Mouse (Mus musculus): ENCODE data around the gene Ccdc182. TPM values are rescaled to one million over a fixed set of nuclear protein-coding genes. Genes with fewer than 3 reads are reported as not detected.

Ccdc182 gene
- polyA plus RNA-seq, 1 experiment = 33.9 TPM

- no peak for TF ChIP-seq POLR2A (IDR thresholded peaks at IDR 0.05; ENCODE audit: control insufficient read depth, low read depth, low read length)
- TF ChIP-seq CTCF (IDR thresholded peaks at IDR 0.05; ENCODE audit: control insufficient read depth, insufficient read depth, insufficient replicate concordance, low read depth, low read length) = no peak
- H3K36me3 ChIP-seq (ENCODE audit: control insufficient read depth, insufficient read depth, low read length) = no peaks in the 10 kb centered on the region
- H3K27me3 ChIP-seq (ENCODE audit: control insufficient read depth, insufficient read depth, low read length) = no peaks in the 10 kb centered on the region
- H3K4me1 ChIP-seq (ENCODE audit: control insufficient read depth, insufficient read depth, low read length) = no peaks in the 10 kb centered on the region; the same call in 1 of the 2 replicates
- no peak overlapping the region for H3K4me3 ChIP-seq (ENCODE audit: control insufficient read depth, low read depth, low read length)
- no peak overlapping the region for H3K27ac ChIP-seq (ENCODE audit: control insufficient read depth, insufficient read depth, low read depth, low read length)
These were observed 22.0 kb upstream of the Ccdc182 start for GRCm38 (mm10) chr11:88271870-88272269.

DNA sequence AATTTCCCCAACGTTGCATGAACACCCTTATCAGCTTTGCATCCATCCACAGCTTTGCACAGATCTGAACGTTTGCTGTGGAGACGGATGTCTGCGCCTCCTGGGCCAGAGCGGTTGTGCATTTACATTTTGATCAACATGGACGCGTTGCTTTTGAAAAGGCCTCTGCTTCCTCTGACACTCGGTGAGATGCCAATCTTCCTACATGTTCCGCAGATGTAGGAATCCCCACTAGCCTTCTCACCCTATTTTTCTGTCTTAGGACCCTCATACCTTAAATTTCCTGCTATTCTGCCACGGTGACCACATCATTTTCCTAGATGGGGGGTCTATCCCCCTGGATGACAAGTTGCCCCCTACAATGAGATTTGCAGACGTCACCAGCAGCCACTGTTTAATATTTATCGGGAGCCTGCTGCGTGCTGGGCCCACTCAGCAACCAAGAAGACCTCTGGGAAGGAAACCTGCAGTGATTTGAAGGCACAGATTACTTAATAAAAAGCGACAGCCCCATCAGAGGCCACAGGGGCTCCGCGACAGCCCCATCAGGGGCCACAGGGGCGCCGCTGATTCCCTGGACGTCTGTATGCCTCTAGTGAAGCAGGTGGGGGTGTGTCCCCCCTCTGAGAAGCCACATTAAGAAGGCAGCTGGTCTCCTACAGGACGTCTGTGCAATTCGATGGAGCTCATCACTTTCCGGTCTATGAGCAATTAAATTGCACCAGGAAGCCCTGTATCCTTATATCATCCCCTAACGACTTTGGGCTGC, 19.6 kb upstream of the Ccdc182 start:
- H3K4me3 ChIP-seq (ENCODE audit: control insufficient read depth, low read depth, low read length) = no peak overlapping the region
- H3K4me1 ChIP-seq (ENCODE audit: control insufficient read depth, insufficient read depth, low read length) = no peaks in the 10 kb centered on the region; the same call in 1 of the 2 replicates
- no peak overlapping the region for H3K27ac ChIP-seq (ENCODE audit: control insufficient read depth, insufficient read depth, low read depth, low read length)
- H3K36me3 ChIP-seq (ENCODE audit: control insufficient read depth, insufficient read depth, low read length) = no peaks in the 10 kb centered on the region
- no peaks in the 10 kb centered on the region for H3K27me3 ChIP-seq (ENCODE audit: control insufficient read depth, insufficient read depth, low read length)
- TF ChIP-seq POLR2A (IDR thresholded peaks at IDR 0.05; ENCODE audit: control insufficient read depth, low read depth, low read length) (no peak), CTCF (IDR thresholded peaks at IDR 0.05; ENCODE audit: control insufficient read depth, insufficient read depth, insufficient replicate concordance, low read depth, low read length) (no peak)

GRCm38 (mm10) chr11:88274901-88275498, 18.9 kb upstream of the Ccdc182 start:
- Histone ChIP-seq H3K36me3 (ENCODE audit: control insufficient read depth, insufficient read depth, low read length) (no peaks in the 10 kb centered on the region), H3K4me1 (ENCODE audit: control insufficient read depth, insufficient read depth, low read length) (no peaks in the 10 kb centered on the region; the same call in 1 of the 2 replicates), H3K27ac (ENCODE audit: control insufficient read depth, insufficient read depth, low read depth, low read length) (no peak overlapping the region), H3K27me3 (ENCODE audit: control insufficient read depth, insufficient read depth, low read length) (no peaks in the 10 kb centered on the region), H3K4me3 (ENCODE audit: control insufficient read depth, low read depth, low read length) (no peak overlapping the region)
- TF ChIP-seq CTCF (IDR thresholded peaks at IDR 0.05; ENCODE audit: control insufficient read depth, insufficient read depth, insufficient replicate concordance, low read depth, low read length) = no peak
- TF ChIP-seq POLR2A (IDR thresholded peaks at IDR 0.05; ENCODE audit: control insufficient read depth, low read depth, low read length) = no peak

GRCm38 (mm10) chr11:88275949-88276348, 17.9 kb upstream of the Ccdc182 start:
- H3K4me3 ChIP-seq (ENCODE audit: control insufficient read depth, low read depth, low read length) = no peak overlapping the region
- TF ChIP-seq CTCF (IDR thresholded peaks at IDR 0.05; ENCODE audit: control insufficient read depth, insufficient read depth, insufficient replicate concordance, low read depth, low read length) (no peak), POLR2A (IDR thresholded peaks at IDR 0.05; ENCODE audit: control insufficient read depth, low read depth, low read length) (no peak)
- H3K27me3 ChIP-seq (ENCODE audit: control insufficient read depth, insufficient read depth, low read length) = no peaks in the 10 kb centered on the region
- H3K36me3 ChIP-seq (ENCODE audit: control insufficient read depth, insufficient read depth, low read length) = no peaks in the 10 kb centered on the region
- no peaks in the 10 kb centered on the region; the same call in 1 of the 2 replicates for H3K4me1 ChIP-seq (ENCODE audit: control insufficient read depth, insufficient read depth, low read length)
- H3K27ac ChIP-seq (ENCODE audit: control insufficient read depth, insufficient read depth, low read depth, low read length) = no peak overlapping the region

GRCm38 (mm10) chr11:88276534-88277308, 17.1 kb upstream of the Ccdc182 start:
- Histone ChIP-seq H3K36me3 (ENCODE audit: control insufficient read depth, insufficient read depth, low read length) (no peaks in the 10 kb centered on the region), H3K27me3 (ENCODE audit: control insufficient read depth, insufficient read depth, low read length) (no peaks in the 10 kb centered on the region), H3K27ac (ENCODE audit: control insufficient read depth, insufficient read depth, low read depth, low read length) (no peak overlapping the region), H3K4me1 (ENCODE audit: control insufficient read depth, insufficient read depth, low read length) (no peaks in the 10 kb centered on the region; the same call in 1 of the 2 replicates), H3K4me3 (ENCODE audit: control insufficient read depth, low read depth, low read length) (no peak overlapping the region)
- TF ChIP-seq POLR2A (IDR thresholded peaks at IDR 0.05; ENCODE audit: control insufficient read depth, low read depth, low read length) (no peak), CTCF (IDR thresholded peaks at IDR 0.05; ENCODE audit: control insufficient read depth, insufficient read depth, insufficient replicate concordance, low read depth, low read length) (no peak)

DNA sequence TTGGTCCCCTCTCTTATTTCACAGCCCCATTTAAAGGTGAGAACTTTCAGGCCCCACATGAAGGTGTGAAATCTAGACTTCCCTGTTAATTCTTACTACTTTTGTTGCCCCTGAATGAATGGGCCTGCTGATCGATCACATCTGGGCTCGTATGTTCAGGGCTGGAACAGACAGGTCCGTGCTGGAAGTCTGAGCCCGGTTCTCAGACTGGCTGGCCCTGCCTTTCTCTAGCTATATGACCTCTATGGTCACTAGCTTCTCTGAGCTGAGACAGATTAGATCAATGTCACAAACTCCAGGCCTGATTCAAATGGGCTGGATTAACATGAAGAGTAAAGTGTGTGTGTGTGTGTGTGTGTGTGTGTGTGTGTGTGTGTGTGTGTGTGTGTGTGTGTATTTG, 14.9 kb upstream of the Ccdc182 start:
- Histone ChIP-seq H3K27ac (ENCODE audit: control insufficient read depth, insufficient read depth, low read depth, low read length) (no peak overlapping the region), H3K4me1 (ENCODE audit: control insufficient read depth, insufficient read depth, low read length) (no peaks in the 10 kb centered on the region; the same call in 1 of the 2 replicates), H3K27me3 (ENCODE audit: control insufficient read depth, insufficient read depth, low read length) (no peaks in the 10 kb centered on the region), H3K4me3 (ENCODE audit: control insufficient read depth, low read depth, low read length) (no peak overlapping the region), H3K36me3 (ENCODE audit: control insufficient read depth, insufficient read depth, low read length) (no peaks in the 10 kb centered on the region)
- no peak for TF ChIP-seq CTCF (IDR thresholded peaks at IDR 0.05; ENCODE audit: control insufficient read depth, insufficient read depth, insufficient replicate concordance, low read depth, low read length)
- TF ChIP-seq POLR2A (IDR thresholded peaks at IDR 0.05; ENCODE audit: control insufficient read depth, low read depth, low read length) = no peak

- TF ChIP-seq POLR2A (IDR thresholded peaks at IDR 0.05; ENCODE audit: control insufficient read depth, low read depth, low read length) (no peak), CTCF (IDR thresholded peaks at IDR 0.05; ENCODE audit: control insufficient read depth, insufficient read depth, insufficient replicate concordance, low read depth, low read length) (no peak)
- Histone ChIP-seq H3K4me1 (ENCODE audit: control insufficient read depth, insufficient read depth, low read length) (no peaks in the 10 kb centered on the region; the same call in 1 of the 2 replicates), H3K4me3 (ENCODE audit: control insufficient read depth, low read depth, low read length) (no peak overlapping the region), H3K36me3 (ENCODE audit: control insufficient read depth, insufficient read depth, low read length) (no peaks in the 10 kb centered on the region), H3K27ac (ENCODE audit: control insufficient read depth, insufficient read depth, low read depth, low read length) (no peak overlapping the region), H3K27me3 (ENCODE audit: control insufficient read depth, insufficient read depth, low read length) (no peaks in the 10 kb centered on the region)
These were observed 13.4 kb upstream of the Ccdc182 start for GRCm38 (mm10) chr11:88280426-88280836.
